Mouse (Mus musculus) kidney, postnatal 0 days (tissue): ENCODE measurements at regions not wholly inside any gene's neighbourhood (a gene's known extent, or its start where the extent isn't known, plus 50 kb on each side); places are given as distances from the start of the nearest gene placed in this dataset.
A peak's percentile ranks its signal among the peaks of the same experiment; 100 is the strongest.

Source experiments
- ATAC-seq: fragments of 200-750 bp; cut with Nextera tagmentation; replicated peaks from 2 replicates; pipeline ENCODE4 v1.8.0; 2017; ENCODE audit warnings: low read depth, moderate number of reproducible peaks, moderate TSS enrichment, moderate library complexity; ENCODE audit not compliant: low FRiP score
- DNase-seq: peaks from one replicate; pipeline ENCODE4 v3.0.0-alpha.2; 2016; ENCODE audit warnings: low spot score
- H3K27ac ChIP-seq: fragments of 300-500 bp; sonication (generic); 2 replicates; pipeline ENCODE4 v1.5.1; 2014; ENCODE audit warnings: mild to moderate bottlenecking
- H3K27me3 ChIP-seq: fragments of 300-500 bp; sonication (generic); 2 replicates; pipeline ENCODE4 v1.6.1; 2014; ENCODE audit warnings: low read length, mixed read lengths; ENCODE audit not compliant: insufficient read depth
- H3K36me3 ChIP-seq: fragments of 300-500 bp; sonication (generic); 2 replicates; pipeline ENCODE4 v1.6.1; 2014; ENCODE audit warnings: low read length, mixed read lengths; ENCODE audit not compliant: insufficient read depth
- H3K4me1 ChIP-seq: fragments of 300-500 bp; sonication (generic); replicated peaks from 2 replicates; pipeline ENCODE4 v1.6.1; 2014; ENCODE audit warnings: antibody characterized with exemption, low read length, mixed read lengths; ENCODE audit not compliant: insufficient read depth
- H3K4me2 ChIP-seq: fragments of 300-500 bp; sonication (generic); 2 replicates; pipeline ENCODE4 v1.6.1; 2014; ENCODE audit warnings: mild to moderate bottlenecking, low read length, moderate library complexity, mixed read lengths
- H3K4me3 ChIP-seq: fragments of 300-500 bp; sonication (generic); replicated peaks from 2 replicates; pipeline ENCODE4 v1.5.1; 2014; ENCODE audit warnings: low read depth, low read length
- H3K9ac ChIP-seq: fragments of 300-500 bp; sonication (generic); 2 replicates; pipeline ENCODE4 v1.6.1; 2014; ENCODE audit warnings: low read depth, low read length
- H3K9me3 ChIP-seq: fragments of 300-500 bp; sonication (generic); replicated peaks from 2 replicates; pipeline ENCODE4 v1.6.1; 2016; ENCODE audit warnings: low read length, inconsistent platforms, mixed read lengths
- CTCF ChIP-seq: IDR thresholded peaks from 2 replicates; pipeline ENCODE4 v1.5.1; 2016; ENCODE audit warnings: antibody characterized with exemption, low read depth, mild to moderate bottlenecking, moderate library complexity
- WGBS: fragments of 180-500 bp; shearing (Covaris S2); extraction: QIAGEN DNeasy Blood & Tissue Kit; methylation state at CpG from one replicate; pipeline ENCODE4 v1.1.7; 2014; 5-methylcytosine and 5-hydroxymethylcytosine counted together

GRCm38 (mm10) chr11:113009376-113009775, 227.4 kb downstream of the Sox9 start:
- DNase-seq = no peak
- no peak overlapping the region for H3K4me3 ChIP-seq
- 80% methylated on average over 6 of the region's 6 CpGs for WGBS
- no peaks in the 10 kb centered on the region for H3K27me3 ChIP-seq
- H3K36me3 ChIP-seq = no peaks in the 10 kb centered on the region
- no peak overlapping the region for H3K27ac ChIP-seq
- no peaks in the 10 kb centered on the region for H3K9me3 ChIP-seq
- no peak overlapping the region for H3K4me2 ChIP-seq
- no peak overlapping the region for H3K9ac ChIP-seq
- TF ChIP-seq CTCF = no peak
- ATAC-seq = no peak
- H3K4me1 ChIP-seq = 0 out of 2 replicates have a peak, but pooled peaks cover 2% of the 10 kb centered on the region

GRCm38 (mm10) chr11:113010906-113011305, 228.9 kb downstream of the Sox9 start:
- peaks cover 3% of the 10 kb centered on the region; the same call in 1 of the 2 replicates for H3K4me1 ChIP-seq
- ATAC-seq = no peak
- no peak for DNase-seq
- 76% methylated on average over 5 of the region's 5 CpGs for WGBS
- no peak for TF ChIP-seq CTCF
- no peak overlapping the region for H3K27ac ChIP-seq
- no peak overlapping the region for H3K9ac ChIP-seq
- no peak overlapping the region for H3K4me2 ChIP-seq
- no peaks in the 10 kb centered on the region for H3K27me3 ChIP-seq
- no peaks in the 10 kb centered on the region for H3K9me3 ChIP-seq
- no peak overlapping the region for H3K4me3 ChIP-seq
- no peaks in the 10 kb centered on the region for H3K36me3 ChIP-seq

GRCm38 (mm10) chr11:113014186-113015010, 232.4 kb downstream of the Sox9 start:
- WGBS = 35% methylated on average over 10 of the region's 10 CpGs
- DNase-seq (peak; percentile 62), ATAC-seq (no peak)
- no peak overlapping the region for H3K4me3 ChIP-seq
- H3K36me3 ChIP-seq = no peaks in the 10 kb centered on the region
- peaks cover 6% of the 10 kb centered on the region; the same call in 1 of the 2 replicates for H3K4me1 ChIP-seq
- no peak overlapping the region for H3K27ac ChIP-seq
- TF ChIP-seq CTCF = no peak
- H3K9ac ChIP-seq = no peak overlapping the region
- H3K27me3 ChIP-seq = no peaks in the 10 kb centered on the region
- no peaks in the 10 kb centered on the region for H3K9me3 ChIP-seq
- H3K4me2 ChIP-seq = no peak overlapping the region

- DNase-seq = no peak
- H3K36me3 ChIP-seq = no peaks in the 10 kb centered on the region
- no peaks in the 10 kb centered on the region for H3K9me3 ChIP-seq
- no peaks in the 10 kb centered on the region for H3K27me3 ChIP-seq
- no peak overlapping the region for H3K9ac ChIP-seq
- H3K4me2 ChIP-seq = no peak overlapping the region
- H3K4me3 ChIP-seq = no peak overlapping the region
- no peak for TF ChIP-seq CTCF
- 0 out of 2 replicates have a peak, but pooled peaks have one; percentile 22 for ATAC-seq
- WGBS = 58% methylated on average over 12 of the region's 13 CpGs
- H3K27ac ChIP-seq = no peak overlapping the region
- H3K4me1 ChIP-seq = peaks cover 6% of the 10 kb centered on the region; the same call in 1 of the 2 replicates
These were observed 233.8 kb downstream of the Sox9 start for GRCm38 (mm10) chr11:113015686-113016304.

GRCm38 (mm10) chr11:113016801-113017715, 235.0 kb downstream of the Sox9 start:
- Histone ChIP-seq H3K27ac (no peak overlapping the region), H3K4me3 (no peak overlapping the region), H3K4me1 (peaks cover 6% of the 10 kb centered on the region; the same call in 1 of the 2 replicates), H3K27me3 (no peaks in the 10 kb centered on the region), H3K9ac (no peak overlapping the region), H3K36me3 (no peaks in the 10 kb centered on the region), H3K4me2 (no peak overlapping the region), H3K9me3 (no peaks in the 10 kb centered on the region)
- DNase-seq (no peak), ATAC-seq (no peak)
- TF ChIP-seq CTCF = no peak
- 63% methylated on average over 7 of the region's 7 CpGs for WGBS

GRCm38 (mm10) chr11:113021533-113021932, 239.5 kb downstream of the Sox9 start:
- Histone ChIP-seq H3K4me3 (no peak overlapping the region), H3K27ac (no peak overlapping the region), H3K27me3 (no peaks in the 10 kb centered on the region), H3K4me2 (no peak overlapping the region), H3K9me3 (no peaks in the 10 kb centered on the region), H3K4me1 (no peaks in the 10 kb centered on the region), H3K36me3 (no peaks in the 10 kb centered on the region), H3K9ac (no peak overlapping the region)
- 45% methylated on average over 4 of the region's 4 CpGs for WGBS
- ATAC-seq = no peak
- peak; percentile 35 for DNase-seq
- no peak for TF ChIP-seq CTCF
